Mouse (Mus musculus): ENCODE results near the gene AF067063. TPM values are rescaled to one million over a fixed set of nuclear protein-coding genes. Genes with fewer than 3 reads are reported as not detected.

The AF067063 gene
- total RNA-seq, 2 experiments from 2014 or later, result not detected

Other genes starting within 250 kb of the AF067063 start
- under 1 TPM; 0.07 to 0.14 TPM for gene Ccl28, start 206.4 kb downstream of the AF067063 start, total RNA-seq (2021)
- gene Hmgcs1, start 139.8 kb downstream of the AF067063 start, total RNA-seq (2021), result 100 to 1,000 TPM; 107 to 115 TPM
- gene Nim1k, start 74.3 kb downstream of the AF067063 start, total RNA-seq (2021), result under 1 TPM; 0.68 to 0.69 TPM
- 10 to 100 TPM; 29.4 to 32.6 TPM for gene Zfp131, start 39.3 kb downstream of the AF067063 start, total RNA-seq (2021)
- not detected for gene D13Ertd608e, start 5.8 kb upstream of the AF067063 start, total RNA-seq (2021)
- gene Tcstv1, start 64.6 kb upstream of the AF067063 start, total RNA-seq (2021), result not detected
- gene Gm21761, start 99.1 kb upstream of the AF067063 start, total RNA-seq (2021), result not detected
- gene B020031M17Rik, start 120.6 kb upstream of the AF067063 start, total RNA-seq (2021), result not detected
- not detected for gene Gm36079, start 196.8 kb upstream of the AF067063 start, total RNA-seq (2021)
- gene Gm21188, start 222.0 kb upstream of the AF067063 start, total RNA-seq (2021), result not detected

Data from heart, postnatal 4 days (tissue).